Mouse (Mus musculus) CH12.LX (cell line): ENCODE results near the gene Rnf144b. TPM values are rescaled to one million over a fixed set of nuclear protein-coding genes. Genes with fewer than 3 reads are reported as not detected.

ENCODE experiments used
- DNase-seq: peaks from one replicate; pipeline ENCODE4 v3.0.0-alpha.2; 2013; ENCODE audit errors: extremely low read depth
- H3K27ac ChIP-seq: 2 replicates; pipeline ENCODE4 v1.5.1; 2012; ENCODE audit warnings: low read depth, mild to moderate bottlenecking, control low read depth, moderate library complexity; ENCODE audit not compliant: insufficient read depth
- H3K27me3 ChIP-seq: replicated peaks from 2 replicates; pipeline ENCODE3; 2012; ENCODE audit warnings: inconsistent platforms
- H3K36me3 ChIP-seq, 2 experiments: replicated peaks in 1 of 2; 2 replicates each; pipeline versions ENCODE3 to v1.6.1; 2012; ENCODE audit warnings: inconsistent platforms in 1 of 2, low read length in 1 of 2, mild to moderate bottlenecking in 1 of 2, mixed read lengths in 1 of 2, moderate library complexity in 1 of 2; ENCODE audit not compliant: control insufficient read depth in 1 of 2, insufficient read depth in 1 of 2
- H3K4me1 ChIP-seq, 2 experiments: 2 replicates each; pipeline ENCODE4 v1.6.1; 2012; ENCODE audit warnings: inconsistent platforms in 1 of 2, moderate library complexity in 1 of 2; ENCODE audit not compliant: insufficient read depth in 2 of 2, control insufficient read depth in 1 of 2
- H3K4me2 ChIP-seq: 2 replicates; pipeline ENCODE4 v1.6.1; 2012; ENCODE audit warnings: low read depth, mild to moderate bottlenecking, control low read depth; ENCODE audit not compliant: poor library complexity, insufficient read depth, severe bottlenecking
- H3K4me3 ChIP-seq, 3 experiments: fragments of 150-350 bp in 1 of 3; sonication (generic) in 1 of 3; replicated peaks in 1 of 3; 2 replicates each; pipeline versions ENCODE3 to v1.5.1; 2011 to 2012; ENCODE audit warnings: low read depth in 2 of 3, low read length in 2 of 3, mild to moderate bottlenecking in 2 of 3, moderate library complexity in 2 of 3, control low read depth in 1 of 3, improper control_type of control experiment in 1 of 3, inconsistent platforms in 1 of 3, mixed read lengths in 1 of 3; ENCODE audit not compliant: poor library complexity in 1 of 3
- H3K79me2 ChIP-seq: replicated peaks from 2 replicates; pipeline ENCODE4 v1.6.1; 2012; ENCODE audit warnings: mild to moderate bottlenecking, moderate library complexity; ENCODE audit not compliant: control insufficient read depth, poor library complexity, insufficient read depth, severe bottlenecking; ENCODE audit errors: extremely low read depth
- H3K9ac ChIP-seq: 2 replicates; pipeline ENCODE4 v1.6.1; 2012; ENCODE audit warnings: low read depth, mild to moderate bottlenecking, control low read depth, moderate library complexity; ENCODE audit not compliant: insufficient read depth
- H3K9me3 ChIP-seq: replicated peaks from 2 replicates; pipeline ENCODE3; 2012; ENCODE audit warnings: low read length, inconsistent platforms, mixed read lengths
- BHLHE40 ChIP-seq: IDR thresholded peaks from 2 replicates; pipeline ENCODE4 v1.6.1; 2011; ENCODE audit warnings: mild to moderate bottlenecking, low read depth, low read length, improper control_type of control experiment
- CHD2 ChIP-seq: IDR thresholded peaks from 2 replicates; pipeline ENCODE4 v1.6.1; 2011; ENCODE audit warnings: low read length, improper control_type of control experiment
- ELF1 ChIP-seq: IDR thresholded peaks from 2 replicates; pipeline ENCODE4 v1.6.1; 2014; ENCODE audit warnings: low read depth, mild to moderate bottlenecking, inconsistent platforms, low read length, improper control_type of control experiment
- ETS1 ChIP-seq: conservative IDR thresholded peaks from 2 replicates; pipeline ENCODE4 v1.6.1; 2012; ENCODE audit warnings: low read depth, mild to moderate bottlenecking, inconsistent platforms, low read length, improper control_type of control experiment, moderate library complexity
- GABPA ChIP-seq: IDR thresholded peaks from 2 replicates; pipeline ENCODE4 v1.6.1; 2012; ENCODE audit warnings: low read depth, low read length, improper control_type of control experiment, inconsistent platforms; ENCODE audit not compliant: insufficient replicate concordance
- IRF4 ChIP-seq: IDR thresholded peaks from 2 replicates; pipeline ENCODE4 v1.6.1; 2014; ENCODE audit warnings: low read depth, mild to moderate bottlenecking, inconsistent platforms, low read length, improper control_type of control experiment
- KAT2A ChIP-seq: IDR thresholded peaks from 2 replicates; pipeline ENCODE4 v1.6.1; 2012; ENCODE audit warnings: low read length, improper control_type of control experiment, inconsistent platforms; ENCODE audit not compliant: insufficient replicate concordance
- MEF2A ChIP-seq: IDR thresholded peaks from 2 replicates; pipeline ENCODE4 v1.6.1; 2014; ENCODE audit warnings: low read depth, mild to moderate bottlenecking, inconsistent platforms, low read length, improper control_type of control experiment, borderline replicate concordance
- NELFE ChIP-seq: IDR thresholded peaks from 2 replicates; pipeline ENCODE4 v1.6.1; 2011; ENCODE audit warnings: low read depth, low read length, improper control_type of control experiment
- NRF1 ChIP-seq: IDR thresholded peaks from 2 replicates; pipeline ENCODE4 v1.6.1; 2014; ENCODE audit warnings: low read depth, mild to moderate bottlenecking, inconsistent platforms, low read length, improper control_type of control experiment, moderate library complexity
- POLR2AphosphoS2 ChIP-seq: IDR thresholded peaks from 2 replicates; pipeline ENCODE4 v1.6.1; 2011; ENCODE audit warnings: low read depth, low read length, improper control_type of control experiment
- TCF12 ChIP-seq: IDR thresholded peaks from 2 replicates; pipeline ENCODE4 v1.6.1; 2014; ENCODE audit warnings: low read depth, mild to moderate bottlenecking, inconsistent platforms, low read length, improper control_type of control experiment
- UBTF ChIP-seq: IDR thresholded peaks from 2 replicates; pipeline ENCODE4 v1.6.1; 2012; ENCODE audit warnings: low read depth, mild to moderate bottlenecking, inconsistent platforms, low read length, improper control_type of control experiment, moderate library complexity
- USF2 ChIP-seq: conservative IDR thresholded peaks from 2 replicates; pipeline ENCODE4 v1.6.1; 2011; ENCODE audit warnings: low read depth, low read length, improper control_type of control experiment
- ZC3H11A ChIP-seq: IDR thresholded peaks from 2 replicates; pipeline ENCODE4 v1.6.1; 2012; ENCODE audit warnings: low read depth, mild to moderate bottlenecking, inconsistent platforms, low read length, improper control_type of control experiment
- ZMIZ1 ChIP-seq: IDR thresholded peaks from 2 replicates; pipeline ENCODE4 v1.6.1; 2012; ENCODE audit warnings: low read depth, mild to moderate bottlenecking, inconsistent platforms, low read length, improper control_type of control experiment
- ZNF384 ChIP-seq: IDR thresholded peaks from 2 replicates; pipeline ENCODE4 v1.6.1; 2012; ENCODE audit warnings: low read depth, low read length, improper control_type of control experiment, inconsistent platforms
- dilution Hi-C: fragments of 300-500 bp; cut with MboI; formaldehyde crosslinking; loops from 2 replicates; pipeline ENCODE4 v1.14.3; 2020; ENCODE audit warnings: low sequenced_read_pairs; ENCODE audit not compliant: extremely low pct_unique_long_range_greater_than_20kb, extremely low pct_ligation_motif_present
- in situ Hi-C: fragments of 300-500 bp; cut with MboI; formaldehyde crosslinking; loops from 3 replicates; pipeline ENCODE4 v1.14.3; 2019; ENCODE audit warnings: low sequenced_read_pairs, low pct_ligation_motif_present, low pct_unique_long_range_greater_than_20kb, mixed read lengths
- polyA plus RNA-seq: library from polyadenylated mRNA; unstranded; fragments of >175 nt; gene quantifications from 2 replicates; pipeline ENCODE4 v1.2.1, GENCODE M21; 2012; ENCODE audit warnings: low read depth; ENCODE audit not compliant: insufficient read length
- total RNA-seq, 2 experiments: library from RNA; depleted of rRNA; stranded (reverse); fragments of 300-350 nt in 1 of 2; fragments of >200 nt in 1 of 2; gene quantifications; 2 replicates each; pipeline ENCODE4 v1.2.3; 2012 to 2014

The Rnf144b gene
- total and polyA plus RNA-seq, 3 experiments, result not detected

DNA sequence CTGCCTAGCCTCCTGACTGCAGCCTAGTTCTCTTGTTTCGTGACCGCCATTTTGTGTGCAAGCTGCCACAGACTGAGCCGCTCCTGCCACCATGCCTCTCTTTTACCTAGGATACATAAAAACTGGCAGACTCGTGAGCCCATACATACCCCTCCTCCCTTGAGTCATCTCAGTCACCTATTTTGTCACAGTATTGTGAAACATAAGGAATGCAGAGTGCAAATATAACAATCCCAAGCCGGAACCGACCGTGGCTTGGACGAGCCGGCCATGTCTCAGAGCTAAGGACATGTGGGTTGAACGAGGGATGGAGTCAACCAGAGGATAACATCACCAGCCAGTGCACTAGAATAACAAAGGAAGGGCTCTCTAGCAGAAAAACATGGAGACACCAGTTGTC lies 91.4 kb downstream of the Rnf144b start:
- Histone ChIP-seq H3K4me3 (no peak overlapping the region), H3K4me2 (no peak overlapping the region)
- DNase-seq, result no peak

DNA sequence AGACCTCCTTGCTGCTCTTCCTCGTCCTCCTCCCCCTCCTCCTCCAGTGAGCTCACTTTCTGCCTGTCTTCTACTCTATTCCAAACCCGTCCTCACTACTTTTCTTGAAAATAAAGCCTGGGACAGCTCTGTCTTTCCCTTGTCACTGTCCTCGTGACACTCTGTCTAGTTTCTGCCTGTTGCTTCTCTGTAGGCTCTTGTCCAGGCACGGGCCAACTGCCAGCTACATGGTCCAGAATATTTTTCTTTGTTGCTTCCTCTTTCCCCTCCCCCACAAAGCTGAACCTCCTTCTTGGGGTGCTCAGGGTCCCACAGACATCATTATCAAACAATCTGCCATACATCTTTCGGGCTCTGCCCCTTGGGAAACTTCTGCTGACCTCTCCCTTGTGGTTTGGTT lies 92.4 kb downstream of the Rnf144b start:
- Histone ChIP-seq H3K27me3 (no peaks in the 10 kb centered on the region), H3K79me2 (no peaks in the 10 kb centered on the region), H3K9ac (no peak overlapping the region), H3K4me1 (no peaks in the 10 kb centered on the region), H3K4me3 (no peak overlapping the region), H3K36me3 (no peaks in the 10 kb centered on the region), H3K27ac (no peak overlapping the region), H3K9me3 (peaks cover 2% of the 10 kb centered on the region), H3K4me2 (no peak overlapping the region)
- no peak for DNase-seq
- in situ Hi-C loops, result no loop called here
- dilution Hi-C loops, result no loop called here
- TF ChIP-seq GABPA (no peak), IRF4 (no peak), TCF12 (no peak), ZMIZ1 (no peak), CHD2 (no peak), BHLHE40 (no peak), ELF1 (no peak), USF2 (no peak)

More for the DNA sequence above, 91.4 kb downstream of the Rnf144b start:
- TF ChIP-seq UBTF (no peak), POLR2AphosphoS2 (no peak), NELFE (no peak), ZNF384 (no peak), ZC3H11A (no peak), NRF1 (no peak), GABPA (no peak), ELF1 (no peak), KAT2A (no peak), BHLHE40 (no peak), ETS1 (no peak), MEF2A (no peak)
- in situ Hi-C loops (no loop called here), dilution Hi-C loops (no loop called here)
- no peaks in the 10 kb centered on the region for H3K27me3 ChIP-seq
- no peaks in the 10 kb centered on the region for H3K4me1 ChIP-seq
- no peak overlapping the region for H3K9ac ChIP-seq
- H3K27ac ChIP-seq, result no peak overlapping the region
- H3K36me3 ChIP-seq, result no peaks in the 10 kb centered on the region
- peaks cover 2% of the 10 kb centered on the region for H3K9me3 ChIP-seq
- H3K79me2 ChIP-seq, result no peaks in the 10 kb centered on the region
